Mouse (Mus musculus) liver (tissue): ENCODE results near the gene Limk2.

Experiments used
- DNase-seq: peaks from one replicate; pipeline ENCODE4 v3.0.0-alpha.2; 2020; ENCODE audit warnings: mixed read lengths

Limk2 gene

DNA sequence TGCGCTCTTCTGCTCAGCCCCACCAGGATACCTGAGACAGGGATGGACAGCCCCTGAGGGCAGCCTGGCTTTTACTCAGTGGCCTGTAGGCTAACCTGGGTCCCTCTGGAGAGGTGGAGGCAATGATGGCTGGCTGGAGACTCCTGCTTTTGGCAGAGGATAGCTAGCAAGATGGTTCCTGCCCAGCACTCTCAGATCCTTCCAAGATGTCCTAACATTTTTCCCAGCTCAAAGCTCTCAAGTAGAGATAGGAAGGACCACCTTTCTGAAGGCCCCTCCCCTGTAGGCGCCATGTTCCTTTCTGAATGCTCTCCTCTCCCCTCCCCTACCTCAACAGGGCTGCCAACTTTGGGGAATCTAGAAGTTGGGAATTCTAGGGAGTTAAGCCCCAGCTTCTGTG, 114.3 kb downstream of the Limk2 start:
- DNase-seq: no peak
